Mouse (Mus musculus) G1E-ER4 (cell line): ENCODE data around the gene Sumf2. TPM values are rescaled to one million over a fixed set of nuclear protein-coding genes. Genes with fewer than 3 reads are reported as not detected.

ENCODE experiments used
- GATA1 ChIP-seq: IDR thresholded peaks from one replicate; pipeline ENCODE4 v1.8.0; 2012; ENCODE audit warnings: low read length, inconsistent platforms
- polyA plus RNA-seq: library from polyadenylated mRNA; stranded (reverse); fragments of >175 nt; gene quantifications from 2 replicates; pipeline ENCODE4 v1.2.3, GENCODE M21; 2012

Gene Sumf2
- polyA plus RNA-seq, 1 experiment, result 29.0 TPM

DNA sequence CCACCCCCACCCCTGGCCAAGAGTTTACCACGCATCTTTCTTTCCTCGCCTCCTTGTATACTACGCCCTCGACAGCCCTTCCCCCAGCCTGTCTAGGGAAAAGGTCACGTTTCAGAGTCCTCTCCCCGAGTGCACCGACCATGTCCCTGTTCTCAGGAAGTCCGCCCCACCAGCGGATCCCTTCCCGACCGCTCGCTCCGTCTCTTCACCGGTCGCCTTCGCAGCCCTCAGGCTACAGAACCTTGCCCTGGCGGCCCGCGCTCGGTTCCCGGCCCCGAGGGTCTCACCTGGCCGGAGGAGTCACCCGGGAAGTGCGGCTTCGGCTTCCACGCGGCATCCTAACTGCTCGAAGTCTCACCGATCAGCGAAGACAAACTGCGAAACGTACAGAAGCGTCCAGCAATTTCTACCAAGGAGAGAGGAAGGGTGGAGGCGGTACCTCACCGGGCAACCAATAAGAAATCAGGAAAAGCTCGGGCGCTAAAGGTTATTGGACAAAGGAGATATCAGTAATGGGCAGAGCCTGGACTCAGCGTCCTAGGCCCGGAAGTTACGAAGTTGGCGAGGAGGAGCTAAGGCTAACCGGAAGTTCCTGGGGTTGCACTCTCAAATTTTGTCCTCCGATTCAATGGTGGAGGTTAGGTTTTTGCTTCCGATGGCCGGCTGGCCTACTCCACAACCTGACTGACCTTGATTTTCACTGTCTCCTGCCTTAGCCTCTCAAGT is 40.3 kb downstream of the Sumf2 start, which contains the start of gene Chchd2:
Gene Chchd2, minus strand, starts transcription at position 560 of the 726 bp plus-strand sequence.
- TF ChIP-seq GATA1, result no peak

DNA sequence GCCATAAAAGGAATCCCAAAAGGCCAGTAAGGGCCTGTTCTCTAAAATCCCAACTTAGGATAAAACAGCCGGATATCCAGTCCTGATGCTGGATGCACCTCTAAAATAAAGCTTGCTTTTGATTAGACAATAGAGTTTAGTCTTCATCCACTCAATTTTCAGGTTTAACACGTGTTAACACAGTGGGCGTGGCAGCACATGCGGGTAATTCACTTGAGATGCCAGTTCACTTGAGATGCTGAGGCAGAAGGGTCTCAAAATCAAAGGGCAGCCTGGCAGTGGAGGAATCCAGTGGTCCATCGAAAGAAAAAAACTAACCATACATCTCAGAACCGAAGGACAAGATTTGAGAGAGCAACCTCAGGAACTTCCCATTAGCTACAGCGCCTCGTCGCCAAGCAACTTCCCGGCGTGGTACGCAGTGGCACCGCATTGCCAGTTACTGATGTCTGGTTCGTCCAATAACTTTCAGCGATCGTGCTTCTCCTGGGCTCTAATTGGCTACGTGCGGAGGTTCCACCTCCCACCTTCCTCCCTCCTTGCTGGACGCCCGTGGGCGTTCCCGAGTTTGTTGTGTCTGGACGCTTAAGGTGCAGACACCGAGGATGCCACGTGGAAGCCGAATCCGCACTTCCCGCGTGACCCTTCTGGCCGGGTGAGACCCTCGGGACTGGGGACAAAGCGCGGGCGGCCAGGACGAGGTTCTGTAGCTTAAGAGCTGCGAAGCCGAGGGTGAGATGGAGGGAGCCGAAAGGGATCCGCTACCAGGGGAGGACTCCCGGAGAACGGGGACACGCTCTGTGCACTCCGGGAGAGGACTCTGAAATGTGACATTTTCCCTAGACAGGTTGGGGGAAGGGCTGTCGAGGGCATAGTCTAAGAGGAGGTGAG is 48.7 kb downstream of the Sumf2 start, which contains the start of gene Zbed5:
Gene Zbed5, plus strand, starts transcription at position 526 of the 891 bp plus-strand sequence.
- TF ChIP-seq GATA1, result no peak

DNA sequence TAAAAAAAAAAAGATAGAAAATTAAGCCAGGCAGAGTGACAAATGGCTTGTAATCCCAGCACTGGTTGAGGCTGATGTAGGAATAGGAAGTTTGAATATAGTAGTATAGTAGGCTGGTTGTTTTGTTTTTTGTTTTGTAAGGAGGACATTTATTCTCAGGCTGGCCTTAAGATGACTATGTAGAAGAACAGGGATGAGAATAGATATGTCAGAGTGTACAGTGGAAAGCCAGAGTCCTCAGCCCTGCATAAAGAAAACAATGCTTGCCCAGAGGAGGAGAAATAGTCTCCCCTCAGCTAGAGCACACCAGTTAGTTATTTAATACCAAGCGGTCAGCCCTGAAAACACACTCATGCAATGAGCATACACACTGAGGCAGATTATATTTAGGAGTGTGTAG is 51.7 kb downstream of the Sumf2 start, which contains the start of gene Phkg1:
Gene Phkg1, minus strand, starts transcription at position 101 of the 400 bp plus-strand sequence.
- no peak for TF ChIP-seq GATA1

GRCm38 (mm10) chr5:129907775-129908174 is 61.0 kb downstream of the Sumf2 start:
- no peak for TF ChIP-seq GATA1

DNA sequence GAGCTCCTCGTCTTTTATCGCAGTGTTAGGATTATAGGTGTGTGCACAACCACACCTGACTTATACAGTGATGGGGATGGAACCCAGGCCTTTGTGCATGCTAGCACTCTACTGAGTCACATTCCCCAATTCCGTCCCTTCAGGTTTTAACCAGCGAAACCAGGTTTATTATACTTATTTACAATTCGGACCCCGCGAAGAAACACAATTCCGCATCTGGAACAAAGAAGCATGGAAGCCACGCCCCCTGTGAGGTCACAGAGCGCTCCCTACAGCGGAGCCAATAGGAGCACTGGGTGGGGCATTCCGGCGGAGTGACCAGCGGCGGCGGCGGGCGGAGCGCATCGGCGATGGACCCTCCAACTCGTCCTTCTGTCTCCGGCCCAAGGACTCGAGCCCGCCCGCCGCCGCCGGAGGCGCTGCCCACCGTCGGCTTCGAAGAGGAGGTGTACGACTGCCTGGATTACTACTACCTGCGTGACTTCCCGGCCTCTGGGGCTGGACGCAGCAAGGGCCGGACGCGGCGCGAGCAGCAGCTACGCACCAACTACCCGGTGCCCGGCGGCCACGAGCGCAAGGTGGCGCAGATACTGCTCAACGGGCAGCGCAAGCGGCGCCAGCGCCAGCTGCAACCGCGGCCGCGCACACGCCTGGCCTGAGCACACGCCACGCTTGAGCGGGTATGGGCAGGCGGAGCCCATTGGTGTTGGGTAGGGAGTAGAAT is 61.6 kb downstream of the Sumf2 start, which contains the start of gene Nupr1l:
Gene Nupr1l, plus strand, starts transcription at position 299 of the 724 bp plus-strand sequence.
- no peak for TF ChIP-seq GATA1

DNA sequence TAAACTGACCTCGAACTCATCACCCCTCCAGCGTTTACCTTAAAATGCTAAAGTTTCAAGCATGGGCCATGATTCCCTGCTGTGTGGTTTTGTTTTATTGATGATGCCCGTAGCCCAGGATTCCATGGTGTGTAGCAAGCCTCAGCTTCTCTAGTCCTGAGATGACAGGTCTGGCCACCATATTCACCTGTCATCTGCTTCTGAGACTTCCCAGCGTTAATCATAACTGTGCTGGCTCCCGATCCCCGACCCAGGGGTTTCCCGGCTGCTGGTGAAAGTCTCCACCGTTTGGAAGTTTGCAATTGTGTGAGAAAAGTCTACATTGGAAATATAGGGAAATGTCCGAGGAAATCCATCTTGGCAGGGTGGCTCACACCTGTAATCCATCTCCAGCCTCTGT is 62.4 kb downstream of the Sumf2 start:
- TF ChIP-seq GATA1, result no peak

GRCm38 (mm10) chr5:129909591-129909990 is 62.8 kb downstream of the Sumf2 start:
- no peak for TF ChIP-seq GATA1

Other genes starting within 250 kb of the Sumf2 start
- 0.03 and 0.04 TPM in 2 replicates for gene Zfp11, start 176.9 kb upstream of the Sumf2 start, polyA plus RNA-seq
- not detected in 2 replicates for gene Sept14, start 138.5 kb upstream of the Sumf2 start, polyA plus RNA-seq
- 30.7 and 36.4 TPM in 2 replicates for gene Mrps17, start 131.5 kb upstream of the Sumf2 start, polyA plus RNA-seq
- 54.9 and 74.5 TPM in 2 replicates for gene Nipsnap2, start 121.9 kb upstream of the Sumf2 start, polyA plus RNA-seq
- gene Psph, start 59.5 kb upstream of the Sumf2 start, polyA plus RNA-seq, result 10.3 and 76.9 TPM in 2 replicates
- gene Chchd2, start 40.5 kb downstream of the Sumf2 start, polyA plus RNA-seq, result 790 and 931 TPM in 2 replicates
- 9.3 and 12.2 TPM in 2 replicates for gene Zbed5, start 48.7 kb downstream of the Sumf2 start, polyA plus RNA-seq
- not detected in 2 replicates for gene Phkg1, start 51.6 kb downstream of the Sumf2 start, polyA plus RNA-seq
- gene Nupr1l, start 61.6 kb downstream of the Sumf2 start, polyA plus RNA-seq, result 2.8 and 4.3 TPM in 2 replicates
- gene Vkorc1l1, start 95.0 kb downstream of the Sumf2 start, polyA plus RNA-seq, result 21.0 and 29.4 TPM in 2 replicates
- 19.9 and 21.1 TPM in 2 replicates for gene Gusb, start 156.1 kb downstream of the Sumf2 start, polyA plus RNA-seq
- gene Asl, start 182.3 kb downstream of the Sumf2 start, polyA plus RNA-seq, result 16.6 and 21.0 TPM in 2 replicates
- 9.0 and 10.0 TPM in 2 replicates for gene Crcp, start 182.3 kb downstream of the Sumf2 start, polyA plus RNA-seq
- 0.25 TPM in 1 of 2 replicates, not detected in the other for gene Tpst1, start 226.3 kb downstream of the Sumf2 start, polyA plus RNA-seq